In the genomic region with DNA sequence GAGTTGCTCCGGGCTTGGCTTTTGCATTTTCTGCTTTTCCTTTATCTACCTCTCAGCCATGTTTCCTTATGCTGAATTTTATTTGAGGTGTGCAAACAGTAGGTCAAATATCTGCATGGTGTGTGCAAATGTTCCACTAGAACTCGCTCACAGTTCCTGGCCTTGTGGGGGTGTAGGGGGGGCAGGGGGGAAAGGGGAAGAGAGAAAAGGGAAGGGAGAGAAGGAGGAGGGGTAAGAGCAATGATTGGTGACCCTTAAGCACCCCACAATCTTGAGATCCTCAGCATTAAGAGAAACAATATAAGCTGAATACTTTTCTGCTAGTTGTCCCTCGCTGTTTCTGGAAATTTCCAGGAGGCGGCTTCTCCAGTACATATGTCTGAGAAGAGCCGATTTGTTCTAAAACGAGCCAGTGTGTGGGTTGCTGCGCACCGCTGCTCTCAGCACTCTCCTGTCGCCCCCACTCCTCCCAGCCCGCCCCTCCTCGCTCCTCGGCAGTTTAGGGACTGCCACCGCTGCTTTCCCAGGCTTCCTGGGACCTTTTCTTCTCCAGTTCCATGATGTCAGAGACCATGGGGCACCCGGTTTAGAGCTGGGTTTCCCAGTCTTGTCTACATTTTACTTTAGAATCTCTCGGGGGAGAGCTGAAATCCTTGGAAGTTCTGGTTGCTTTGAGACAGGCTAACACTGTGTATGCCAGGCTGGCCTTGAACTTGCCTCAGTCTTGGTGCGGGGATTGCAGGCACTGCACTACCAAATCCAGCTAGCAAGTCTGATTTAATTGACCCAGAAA, we compare ENCODE assay signal across 9 mouse cellular contexts.
DNase-seq lines count a peak whose midpoint lies in the region; ATAC-seq lines count a peak whose summit lies in the region.
"Had no signal": no experiment of that assay in that cellular context is flagged by ENCODE, and none has a peak within 500 bp of the region (broad histone marks: within the 10 kb centered on the region; RNA-seq: fewer than 3 reads in every experiment).

No protein-coding gene starts in this region.

- no peak for DNase-seq in heart, postnatal 4 days
- no peak for DNase-seq in neural tube, embryonic 10.5 days (ENCODE audit: extremely low spot score, low spot score)
- peak; percentile 80 to 86 for DNase-seq in left cerebral cortex, adult 18-20 months (ENCODE audit: low spot score in 2 of 2)
- peak; percentile 5 for DNase-seq in right cerebral cortex, postnatal 4 days
- DNase-seq in thymus, postnatal 14 days = no peak
- no peak for DNase-seq in lung, postnatal 4 days

- H3K4me3 ChIP-seq in heart, embryonic 15.5 days = no peak overlapping the region
- H3K4me3 ChIP-seq in neural tube, embryonic 15.5 days (replicated peaks) = no peak overlapping the region
- H3K4me3 ChIP-seq: megakaryocyte, embryonic 14.5 days had no signal

- 36% methylated on average over 16 of the region's 16 CpGs for WGBS in heart, embryonic 15.5 days
- WGBS in neural tube, embryonic 15.5 days = 40% methylated on average over 16 of the region's 16 CpGs

- no peaks in the 10 kb centered on the region for H3K4me1 ChIP-seq in heart, embryonic 15.5 days (replicated peaks)
- no peaks in the 10 kb centered on the region for H3K4me1 ChIP-seq in neural tube, embryonic 15.5 days

- no peak overlapping the region for H3K9ac ChIP-seq in heart, embryonic 15.5 days
- H3K9ac ChIP-seq in neural tube, embryonic 15.5 days (replicated peaks) = no peak overlapping the region

- H3K4me2 ChIP-seq in heart, embryonic 15.5 days = 0 out of 2 replicates have a peak overlapping the region, but pooled peaks have one; percentile 5
- H3K4me2 ChIP-seq in neural tube, embryonic 15.5 days = peak overlapping the region; percentile 22

- no peaks in the 10 kb centered on the region for H3K27me3 ChIP-seq in heart, embryonic 15.5 days
- no peaks in the 10 kb centered on the region for H3K27me3 ChIP-seq in neural tube, embryonic 15.5 days (replicated peaks)
- H3K27me3 ChIP-seq: megakaryocyte, embryonic 14.5 days had no signal

- H3K9me3 ChIP-seq in heart, embryonic 15.5 days (replicated peaks) = no peaks in the 10 kb centered on the region
- H3K9me3 ChIP-seq in neural tube, embryonic 15.5 days (replicated peaks) = 0 out of 2 replicates have a peak, but pooled peaks cover 2% of the 10 kb centered on the region

- H3K27ac ChIP-seq in heart, embryonic 15.5 days = no peak overlapping the region
- no peak overlapping the region for H3K27ac ChIP-seq in neural tube, embryonic 15.5 days (replicated peaks)

- H3K36me3 ChIP-seq in heart, embryonic 15.5 days = no peaks in the 10 kb centered on the region
- H3K36me3 ChIP-seq in neural tube, embryonic 15.5 days = no peaks in the 10 kb centered on the region

- no peak for ATAC-seq in heart, embryonic 15.5 days (replicated peaks; ENCODE audit: insufficient number of reproducible peaks, insufficient read depth, low FRiP score, low read depth)
- no peak for ATAC-seq in neural tube, embryonic 15.5 days (ENCODE audit: low FRiP score)

Comparison
In these comparisons a context has a peak if more than half of its experiments do, and no peak if none do; other contexts are left out.
1. DNase-seq: peak in left cerebral cortex, adult 18-20 months (2 of 2) and right cerebral cortex, postnatal 4 days (single experiment); none in heart, postnatal 4 days (single experiment), neural tube, embryonic 10.5 days (single experiment), thymus, postnatal 14 days (single experiment) and lung, postnatal 4 days (0 of 2).